ENCODE assay signal across 10 mouse cellular contexts in genomic region chr5:27035891-27036290, GRCm38 (mm10).
DNase-seq lines count a peak whose midpoint lies in the region; ATAC-seq and TF ChIP-seq lines count a peak whose summit lies in the region.
"Had no signal": no experiment of that assay in that cellular context is flagged by ENCODE, and none has a peak within 500 bp of the region (broad histone marks: within the 10 kb centered on the region; RNA-seq: fewer than 3 reads in every experiment).

No protein-coding gene starts in this region.

- H3K4me3 ChIP-seq in intestine, postnatal 0 days (ENCODE audit: low read depth, low read length) = no peak overlapping the region
- no peak overlapping the region for H3K4me3 ChIP-seq in intestine, embryonic 16.5 days (ENCODE audit: low read length)
- H3K4me3 ChIP-seq: forebrain, embryonic 12.5 days had no signal

- no peak for ATAC-seq in intestine, postnatal 0 days
- ATAC-seq in intestine, embryonic 16.5 days = no peak
- ATAC-seq in Patski = no peak

- in situ Hi-C loops in Patski (cut with MboI; ENCODE audit: low pct_unique_long_range_greater_than_20kb) = loop anchor here (25.0 kb wide), 1 partner anchor 749 kb away; no protein-coding TSS in a partner anchor

- no peaks in the 10 kb centered on the region for H3K36me3 ChIP-seq in intestine, postnatal 0 days (ENCODE audit: control insufficient read depth, insufficient read depth)
- no peaks in the 10 kb centered on the region for H3K36me3 ChIP-seq in intestine, embryonic 16.5 days (ENCODE audit: control insufficient read depth, insufficient read depth, low read length)
- H3K36me3 ChIP-seq: forebrain, embryonic 12.5 days had no signal

- intact Hi-C loops in left cerebral cortex, postnatal 36 days (cut with DNase I) = loop anchor here (2.0 to 5.0 kb wide), 2 partner anchors 133 to 754 kb away; no protein-coding TSS in a partner anchor

- H3K4me2 ChIP-seq in intestine, postnatal 0 days (replicated peaks; ENCODE audit: low read depth) = no peak overlapping the region
- no peak overlapping the region for H3K4me2 ChIP-seq in intestine, embryonic 16.5 days (ENCODE audit: low read depth, low read length)
- H3K4me2 ChIP-seq: forebrain, embryonic 12.5 days had no signal

- CTCF ChIA-PET in Patski (lab: Charles Lee) = interaction anchor here (1.1 to 1.9 kb wide), 2 partner anchors 9 to 32 kb away, joined by 3 to 4 read pairs; no protein-coding TSS in a partner anchor

- no peak overlapping the region for H3K27ac ChIP-seq in intestine, postnatal 0 days (ENCODE audit: low read depth, low read length)
- H3K27ac ChIP-seq in intestine, embryonic 16.5 days (ENCODE audit: low read length) = no peak overlapping the region
- H3K27ac ChIP-seq: forebrain, embryonic 12.5 days had no signal

- WGBS in intestine, postnatal 0 days = 19% methylated on average over 2 of the region's 2 CpGs
- WGBS in intestine, embryonic 16.5 days = 32% methylated on average over 2 of the region's 2 CpGs

- no peak for DNase-seq in Patski (ENCODE audit: low read depth, low spot score)
- peak; percentile 89 to 96 for DNase-seq in cerebellum, postnatal 25 days
- DNase-seq in left cerebral cortex, postnatal 36 days (ENCODE audit: low spot score in 2 of 2) = peak; percentile 11 to 15
- DNase-seq in ovary, postnatal 36 days (ENCODE audit: low spot score) = no peak
- DNase-seq in heart, adult 8-10 months (ENCODE audit: low spot score) = no peak
- no peak for DNase-seq in gastrocnemius, postnatal 10 days
- DNase-seq: heart, postnatal 14 days had no signal

- POLR2A ChIA-PET in Patski (lab: Charles Lee) = no interaction called here

- peak; percentile 34 for TF ChIP-seq CTCF in intestine, postnatal 0 days (IDR thresholded peaks at IDR 0.05; ENCODE audit: low read depth)
- peak; percentile 20 for TF ChIP-seq CTCF in Patski (IDR thresholded peaks at IDR 0.05)

- H3K9ac ChIP-seq in intestine, postnatal 0 days (ENCODE audit: low read depth, low read length) = no peak overlapping the region
- no peak overlapping the region for H3K9ac ChIP-seq in intestine, embryonic 16.5 days (ENCODE audit: low read depth, low read length)
- H3K9ac ChIP-seq: forebrain, embryonic 12.5 days had no signal

- H3K27me3 ChIP-seq in intestine, postnatal 0 days (replicated peaks; ENCODE audit: control insufficient read depth, insufficient read depth, low read length) = no peaks in the 10 kb centered on the region
- no peaks in the 10 kb centered on the region for H3K27me3 ChIP-seq in intestine, embryonic 16.5 days (replicated peaks; ENCODE audit: control insufficient read depth, insufficient read depth, low read length)
- H3K27me3 ChIP-seq in Patski = no peaks in the 10 kb centered on the region
- H3K27me3 ChIP-seq: forebrain, embryonic 12.5 days had no signal

- H3K9me3 ChIP-seq in intestine, postnatal 0 days (ENCODE audit: control insufficient read depth) = no peaks in the 10 kb centered on the region
- H3K9me3 ChIP-seq in intestine, embryonic 16.5 days (ENCODE audit: control insufficient read depth, low read length) = no peaks in the 10 kb centered on the region
- H3K9me3 ChIP-seq: forebrain, embryonic 12.5 days had no signal

- no peaks in the 10 kb centered on the region for H3K4me1 ChIP-seq in intestine, postnatal 0 days (replicated peaks; ENCODE audit: control insufficient read depth, insufficient read depth, low read length)
- no peaks in the 10 kb centered on the region for H3K4me1 ChIP-seq in intestine, embryonic 16.5 days (ENCODE audit: control insufficient read depth, insufficient read depth, low read length)
- H3K4me1 ChIP-seq: forebrain, embryonic 12.5 days had no signal

Comparison
In these comparisons a context has a peak if more than half of its experiments do, and no peak if none do; other contexts are left out.
1. DNase-seq: peak in cerebellum, postnatal 25 days (2 of 2) and left cerebral cortex, postnatal 36 days (2 of 2); none in Patski (single experiment), ovary, postnatal 36 days (single experiment), heart, adult 8-10 months (single experiment) and gastrocnemius, postnatal 10 days (single experiment).